Mouse (Mus musculus): Measurements from ENCODE around the gene Gm20431. TPM values are rescaled to one million over a fixed set of nuclear protein-coding genes. Genes with fewer than 3 reads are reported as not detected.

The Gm20431 gene
- polyA plus RNA-seq, 1 experiment from 2014 or later: 12.3 TPM

GRCm38 (mm10) chr2:167599917-167600316 is 61.4 kb downstream of the Gm20431 start:
- Histone ChIP-seq H3K9ac (no peak overlapping the region), H3K4me3 (ENCODE audit: low read depth, low read length) (no peak overlapping the region), H3K9me3 (ENCODE audit: low read depth, low read length) (no peaks in the 10 kb centered on the region), H3K36me3 (ENCODE audit: insufficient read depth) (no peaks in the 10 kb centered on the region), H3K27ac (ENCODE audit: low read depth) (0 out of 2 replicates have a peak overlapping the region, but pooled peaks have one; percentile 20), H3K27me3 (ENCODE audit: insufficient read depth, low read length) (no peaks in the 10 kb centered on the region), H3K4me1 (ENCODE audit: insufficient read depth) (peaks cover 38% of the 10 kb centered on the region), H3K4me2 (no peak overlapping the region)
- TF ChIP-seq CTCF (IDR thresholded peaks at IDR 0.05; ENCODE audit: low read depth): no peak
- peak; percentile 66 for DNase-seq
- no peak for ATAC-seq (ENCODE audit: insufficient read depth)
- WGBS: 62% methylated on average over 6 of the region's 6 CpGs

DNA sequence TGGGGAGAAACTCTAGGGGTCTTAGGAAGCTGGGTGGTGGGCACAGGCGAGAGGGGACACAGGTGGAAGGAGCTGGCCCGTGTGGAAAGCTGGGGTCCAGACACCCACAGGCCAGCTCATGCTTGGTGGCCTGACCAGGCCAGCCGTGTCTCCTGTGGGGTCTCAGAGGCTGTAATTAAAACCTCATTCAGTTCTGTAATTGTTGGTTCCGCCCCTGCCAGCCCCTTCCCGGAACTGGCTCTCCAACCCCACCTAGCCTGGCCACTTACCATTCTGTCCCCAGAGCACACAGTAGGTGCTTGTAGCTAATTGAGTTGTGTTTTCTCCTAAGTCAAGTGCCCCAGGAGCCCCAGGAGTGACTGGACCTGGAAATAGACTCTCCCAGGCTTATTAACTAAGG is 62.1 kb downstream of the Gm20431 start:
- no peak for TF ChIP-seq CTCF (IDR thresholded peaks at IDR 0.05; ENCODE audit: low read depth)
- peak overlapping the region; percentile 27; the same call in 1 of the 2 replicates for H3K27ac ChIP-seq (ENCODE audit: low read depth)
- no peaks in the 10 kb centered on the region for H3K27me3 ChIP-seq (ENCODE audit: insufficient read depth, low read length)
- H3K36me3 ChIP-seq (ENCODE audit: insufficient read depth): no peaks in the 10 kb centered on the region
- H3K4me2 ChIP-seq: no peak overlapping the region
- peaks cover 38% of the 10 kb centered on the region for H3K4me1 ChIP-seq (ENCODE audit: insufficient read depth)
- no peaks in the 10 kb centered on the region for H3K9me3 ChIP-seq (ENCODE audit: low read depth, low read length)
- 77% methylated on average over 5 of the region's 5 CpGs for WGBS
- DNase-seq: no peak
- H3K4me3 ChIP-seq (ENCODE audit: low read depth, low read length): no peak overlapping the region
- no peak for ATAC-seq (ENCODE audit: insufficient read depth)
- no peak overlapping the region for H3K9ac ChIP-seq

DNA sequence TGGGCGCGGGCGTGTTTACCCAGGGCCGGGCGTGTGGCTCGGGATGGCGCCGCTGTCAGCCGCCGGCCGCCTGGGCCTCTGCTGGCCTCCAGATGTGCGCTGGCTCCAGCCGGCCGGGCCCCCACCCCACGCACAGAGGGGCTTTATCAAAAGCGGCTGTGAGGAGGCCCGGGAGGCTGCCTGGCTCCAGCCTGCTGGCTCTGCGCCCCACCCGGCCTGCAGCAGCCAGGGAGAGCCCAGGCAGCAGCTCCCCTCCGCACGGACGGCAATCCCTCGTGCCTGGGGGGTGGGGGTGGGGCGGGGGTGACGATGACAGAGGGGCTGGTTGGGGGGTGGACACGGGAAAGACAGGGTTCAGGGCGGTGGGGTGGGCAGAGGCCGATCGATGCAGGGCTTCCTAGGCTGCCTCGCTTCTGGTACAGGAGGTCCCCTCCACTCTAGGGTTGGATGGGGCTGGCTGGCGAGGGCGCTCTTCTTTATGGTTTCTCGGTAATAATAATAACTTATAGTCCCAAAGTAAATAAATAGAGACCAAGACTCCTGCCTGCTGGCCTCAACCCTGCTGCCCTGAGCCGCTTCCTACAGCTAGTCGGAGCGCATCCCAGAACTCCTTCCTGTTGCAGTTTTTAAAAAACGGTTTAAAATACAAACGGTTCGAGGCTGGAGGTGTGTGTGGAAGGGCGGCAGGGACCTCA is 63.7 kb downstream of the Gm20431 start:
- Histone ChIP-seq H3K9ac (peak overlapping the region; percentile 46; the same call in 1 of the 2 replicates), H3K4me1 (ENCODE audit: insufficient read depth) (peaks cover 50% of the 10 kb centered on the region), H3K4me2 (peak overlapping the region; percentile 64), H3K4me3 (ENCODE audit: low read depth, low read length) (peak overlapping the region; percentile 30), H3K27me3 (ENCODE audit: insufficient read depth, low read length) (no peaks in the 10 kb centered on the region), H3K9me3 (ENCODE audit: low read depth, low read length) (no peaks in the 10 kb centered on the region), H3K27ac (ENCODE audit: low read depth) (peak overlapping the region; percentile 89), H3K36me3 (ENCODE audit: insufficient read depth) (no peaks in the 10 kb centered on the region)
- TF ChIP-seq CTCF (IDR thresholded peaks at IDR 0.05; ENCODE audit: low read depth): no peak
- ATAC-seq (ENCODE audit: insufficient read depth) (peak; percentile 79), DNase-seq (peak; percentile 93)
- 9% methylated on average over 36 of the region's 40 CpGs for WGBS

- ATAC-seq (ENCODE audit: insufficient read depth): peak; percentile 0; the same call in 1 of the 2 replicates
- no peaks in the 10 kb centered on the region for H3K36me3 ChIP-seq (ENCODE audit: insufficient read depth)
- H3K4me3 ChIP-seq (ENCODE audit: low read depth, low read length): peak overlapping the region; percentile 30
- WGBS: 17% methylated on average over 27 of the region's 27 CpGs
- H3K4me2 ChIP-seq: peak overlapping the region; percentile 64
- TF ChIP-seq CTCF (IDR thresholded peaks at IDR 0.05; ENCODE audit: low read depth): no peak
- H3K27ac ChIP-seq (ENCODE audit: low read depth): peak overlapping the region; percentile 89
- H3K4me1 ChIP-seq (ENCODE audit: insufficient read depth): peaks cover 50% of the 10 kb centered on the region
- DNase-seq: peak; percentile 71
- H3K9ac ChIP-seq: peak overlapping the region; percentile 46; the same call in 1 of the 2 replicates
- H3K9me3 ChIP-seq (ENCODE audit: low read depth, low read length): no peaks in the 10 kb centered on the region
- H3K27me3 ChIP-seq (ENCODE audit: insufficient read depth, low read length): no peaks in the 10 kb centered on the region
These were observed 64.4 kb downstream of the Gm20431 start for GRCm38 (mm10) chr2:167596726-167597491.

DNA sequence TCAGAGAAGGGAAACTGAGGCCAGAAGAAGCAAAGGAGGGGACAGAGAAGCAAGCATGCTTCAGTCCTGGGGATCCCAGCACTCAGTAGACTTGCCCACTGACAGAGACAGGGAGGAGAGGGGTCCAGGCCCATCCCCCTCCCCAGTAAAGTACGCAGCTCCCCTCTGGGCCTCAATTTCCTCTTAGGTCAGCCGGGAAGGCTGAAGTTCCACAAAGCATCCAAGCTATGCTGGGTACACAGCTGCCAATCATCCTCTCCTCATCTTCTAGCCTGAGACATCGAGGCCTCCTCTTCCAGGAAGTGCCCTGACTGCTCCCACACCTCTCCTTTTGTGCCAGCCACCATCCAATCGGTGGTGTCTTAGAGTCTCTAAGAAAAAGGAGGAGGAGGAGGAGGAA is 65.0 kb downstream of the Gm20431 start:
- DNase-seq (no peak), ATAC-seq (ENCODE audit: insufficient read depth) (no peak)
- Histone ChIP-seq H3K4me2 (peak overlapping the region; percentile 44), H3K36me3 (ENCODE audit: insufficient read depth) (no peaks in the 10 kb centered on the region), H3K27me3 (ENCODE audit: insufficient read depth, low read length) (no peaks in the 10 kb centered on the region), H3K4me3 (ENCODE audit: low read depth, low read length) (no peak overlapping the region), H3K27ac (ENCODE audit: low read depth) (peak overlapping the region; percentile 89), H3K4me1 (ENCODE audit: insufficient read depth) (peaks cover 50% of the 10 kb centered on the region), H3K9me3 (ENCODE audit: low read depth, low read length) (no peaks in the 10 kb centered on the region), H3K9ac (peak overlapping the region; percentile 28)
- WGBS: 17% methylated on average over 4 of the region's 4 CpGs
- TF ChIP-seq CTCF (IDR thresholded peaks at IDR 0.05; ENCODE audit: low read depth): no peak

DNA sequence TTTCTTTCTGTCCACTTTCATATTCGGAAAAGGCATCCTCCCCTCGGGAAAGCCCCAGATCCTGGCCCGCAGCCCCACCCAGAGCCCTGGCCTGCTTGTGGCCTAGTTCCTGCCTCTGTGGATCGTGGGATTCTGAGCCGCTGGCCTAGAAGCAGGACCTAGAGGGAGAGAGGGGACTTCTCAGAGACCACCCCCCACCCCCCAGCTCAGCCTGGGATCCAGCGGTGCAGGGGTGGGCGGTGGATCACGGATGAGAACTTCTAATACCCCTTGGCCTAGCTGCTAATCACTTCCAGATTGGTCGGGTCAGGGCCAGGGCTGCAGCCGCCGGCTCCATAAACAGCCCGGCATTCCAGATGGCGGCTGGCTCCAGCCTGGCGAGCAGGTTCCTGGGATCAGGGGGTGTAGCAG is 65.5 kb downstream of the Gm20431 start:
- no peak overlapping the region for H3K4me3 ChIP-seq (ENCODE audit: low read depth, low read length)
- DNase-seq (peak; percentile 69), ATAC-seq (ENCODE audit: insufficient read depth) (no peak)
- 22% methylated on average over 14 of the region's 14 CpGs for WGBS
- peak overlapping the region; percentile 89 for H3K27ac ChIP-seq (ENCODE audit: low read depth)
- H3K4me1 ChIP-seq (ENCODE audit: insufficient read depth): peaks cover 50% of the 10 kb centered on the region
- no peaks in the 10 kb centered on the region for H3K27me3 ChIP-seq (ENCODE audit: insufficient read depth, low read length)
- no peaks in the 10 kb centered on the region for H3K9me3 ChIP-seq (ENCODE audit: low read depth, low read length)
- peak overlapping the region; percentile 28 for H3K9ac ChIP-seq
- peak overlapping the region; percentile 44 for H3K4me2 ChIP-seq
- H3K36me3 ChIP-seq (ENCODE audit: insufficient read depth): no peaks in the 10 kb centered on the region
- no peak for TF ChIP-seq CTCF (IDR thresholded peaks at IDR 0.05; ENCODE audit: low read depth)

DNA sequence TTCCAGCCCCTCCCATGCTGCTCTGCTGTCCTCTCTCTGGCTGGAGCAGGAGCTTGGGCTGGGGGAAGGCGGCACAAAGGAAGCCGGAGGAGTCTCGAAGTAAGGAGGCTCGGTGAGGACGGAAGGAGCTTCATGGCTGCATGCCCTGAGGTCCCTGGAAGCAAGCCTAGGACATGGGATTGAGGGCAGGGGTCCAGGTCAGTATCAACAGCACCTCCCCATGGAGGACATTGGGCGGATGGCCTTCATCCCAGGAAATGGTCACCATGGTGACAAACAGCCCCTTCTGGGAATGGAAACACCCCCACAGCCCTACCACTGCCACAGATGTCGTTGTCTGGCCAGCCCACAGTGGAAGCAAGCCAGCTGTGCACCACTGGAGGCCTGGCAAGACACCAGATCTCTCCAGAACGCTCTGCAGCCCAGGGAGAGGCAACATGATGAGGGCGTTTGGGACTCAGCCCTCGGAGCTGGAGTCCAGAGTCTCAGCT is 66.8 kb downstream of the Gm20431 start:
- H3K4me1 ChIP-seq (ENCODE audit: insufficient read depth): peaks cover 44% of the 10 kb centered on the region
- H3K4me3 ChIP-seq (ENCODE audit: low read depth, low read length): peak overlapping the region; percentile 8; the same call in 1 of the 2 replicates
- H3K27me3 ChIP-seq (ENCODE audit: insufficient read depth, low read length): no peaks in the 10 kb centered on the region
- WGBS: 21% methylated on average over 10 of the region's 10 CpGs
- no peak overlapping the region for H3K9ac ChIP-seq
- H3K36me3 ChIP-seq (ENCODE audit: insufficient read depth): no peaks in the 10 kb centered on the region
- ATAC-seq (ENCODE audit: insufficient read depth): peak; percentile 74
- H3K9me3 ChIP-seq (ENCODE audit: low read depth, low read length): no peaks in the 10 kb centered on the region
- H3K27ac ChIP-seq (ENCODE audit: low read depth): peak overlapping the region; percentile 89
- peak; percentile 38 for TF ChIP-seq CTCF (IDR thresholded peaks at IDR 0.05; ENCODE audit: low read depth)
- DNase-seq: peak; percentile 98
- peak overlapping the region; percentile 44 for H3K4me2 ChIP-seq

All from lung, embryonic 14.5 days (tissue).